Mouse (Mus musculus): ENCODE data around the gene Poc1a. TPM values are rescaled to one million over a fixed set of nuclear protein-coding genes. Genes with fewer than 3 reads are reported as not detected.

The Poc1a gene
- total RNA-seq, 2 experiments from 2014 or later = 1.4 to 2.1 TPM

DNA sequence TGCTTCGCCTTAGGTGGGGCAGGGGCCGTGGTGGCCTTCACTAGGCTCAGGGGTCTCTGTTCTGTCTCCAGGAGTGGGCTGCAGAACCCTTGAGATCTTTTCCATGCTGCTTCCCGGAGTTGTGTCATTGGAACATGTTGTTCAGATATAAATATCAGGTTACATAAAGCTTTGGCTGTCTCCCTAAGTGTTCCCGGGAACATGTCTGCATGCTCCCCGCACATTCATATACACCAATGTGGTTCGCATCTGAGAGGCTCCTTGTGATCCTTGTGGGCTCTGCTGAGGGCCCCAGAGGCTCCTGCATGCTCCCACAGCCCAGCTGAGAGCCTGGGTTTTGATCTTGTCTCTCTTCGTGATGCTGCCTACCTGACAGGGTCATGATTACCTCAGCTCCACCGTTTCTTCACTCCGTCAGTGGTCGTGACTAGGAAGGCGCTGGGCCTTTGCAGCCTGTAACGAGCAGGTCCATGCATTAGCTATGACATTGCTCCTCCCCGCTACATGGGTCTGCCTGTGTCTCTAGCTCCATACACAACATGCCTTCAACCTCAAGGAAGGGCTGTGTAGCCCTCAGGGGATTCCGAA, 12.8 kb downstream of the Poc1a start:
- DNase-seq = peak; percentile 12
- Histone ChIP-seq H3K27ac (no peak overlapping the region), H3K4me3 (no peak overlapping the region)
- intact Hi-C loops (cut with DNase I) = no loop called here
- no peak for TF ChIP-seq CTCF (IDR thresholded peaks at IDR 0.05)

DNA sequence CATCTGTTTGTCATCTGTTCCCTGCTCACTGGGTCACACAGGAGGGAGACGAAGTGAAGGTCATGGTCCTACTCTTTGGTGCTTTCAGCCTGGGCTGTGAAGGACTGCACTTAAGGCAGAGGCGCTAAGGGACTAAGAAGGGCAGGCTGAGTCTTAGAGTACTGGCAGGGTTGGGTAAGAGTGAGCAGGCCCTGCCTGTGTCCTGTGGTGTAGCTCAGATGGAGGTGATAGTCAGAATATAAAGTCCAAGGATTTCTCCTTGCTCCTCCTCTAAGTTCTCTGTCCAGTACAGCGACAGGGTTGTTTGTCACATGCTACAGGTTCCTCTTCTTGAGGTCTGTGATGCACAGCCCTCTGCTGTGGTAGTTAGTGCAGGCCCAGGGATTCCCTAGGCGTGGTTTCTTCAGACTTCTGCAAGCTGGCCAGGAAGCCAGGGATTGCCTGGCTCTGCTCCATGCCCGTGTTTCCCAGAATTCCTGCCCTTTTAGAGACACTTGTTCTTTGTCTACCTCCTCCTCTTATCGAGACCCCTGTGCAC, 15.8 kb downstream of the Poc1a start:
- H3K27ac ChIP-seq = no peak overlapping the region
- intact Hi-C loops (cut with DNase I) = no loop called here
- peak; percentile 16 for DNase-seq
- TF ChIP-seq CTCF (IDR thresholded peaks at IDR 0.05) = no peak
- no peak overlapping the region for H3K4me3 ChIP-seq

DNA sequence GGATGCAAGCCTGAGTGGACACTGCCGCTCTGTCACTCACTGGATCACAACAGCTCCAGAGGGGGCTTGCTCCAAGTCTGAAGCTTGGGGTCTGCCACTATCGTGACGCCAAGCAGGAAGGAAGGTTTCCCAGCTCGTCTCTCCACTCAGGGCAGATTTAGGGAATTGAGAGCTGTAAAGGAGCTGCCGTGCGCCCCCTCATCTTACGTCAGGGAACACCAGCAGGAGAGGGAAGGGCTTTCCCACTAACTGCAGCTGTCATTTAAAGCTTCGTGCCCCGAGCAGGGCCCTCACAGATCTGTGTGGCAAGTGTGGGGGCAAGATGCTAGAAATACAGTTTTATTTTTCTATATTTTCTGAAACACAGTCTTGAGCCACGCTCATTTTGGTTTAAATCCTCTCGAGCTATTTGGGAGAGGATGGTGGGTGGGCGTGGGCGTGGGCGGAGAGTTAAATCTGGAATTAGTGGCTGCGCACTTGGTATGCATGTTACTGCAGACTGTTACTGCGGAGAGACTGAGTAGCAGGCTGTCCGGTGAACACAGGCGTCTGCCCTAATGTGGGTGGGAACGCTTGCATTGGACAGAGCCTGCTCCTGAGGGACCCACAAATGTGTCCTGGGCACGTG, 19.4 kb downstream of the Poc1a start:
- H3K27ac ChIP-seq = no peak overlapping the region
- no peak overlapping the region for H3K4me3 ChIP-seq
- no peak for TF ChIP-seq CTCF (IDR thresholded peaks at IDR 0.05)
- intact Hi-C loops (cut with DNase I) = no loop called here
- peak; percentile 11 for DNase-seq

DNA sequence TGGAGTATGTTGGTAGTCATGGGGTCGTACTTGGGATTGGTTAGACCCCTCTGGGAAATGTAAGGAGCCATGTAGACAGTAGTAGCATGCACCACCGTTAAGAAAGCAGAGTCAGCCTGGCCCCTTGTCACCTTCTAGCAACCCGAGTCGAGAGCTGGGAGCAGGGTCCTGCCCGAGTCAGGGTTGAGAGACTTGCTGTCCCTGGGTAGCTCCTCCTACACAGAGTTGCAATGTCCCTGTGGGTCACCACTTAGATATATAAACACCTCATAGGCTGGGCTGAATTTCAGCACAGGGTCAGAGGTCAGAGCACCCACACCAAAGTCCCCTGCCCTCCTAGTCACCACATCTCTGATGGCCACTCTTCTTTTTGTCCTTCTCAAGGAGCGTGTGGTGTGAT, 20.1 kb downstream of the Poc1a start:
- intact Hi-C loops (cut with DNase I) = no loop called here
- Histone ChIP-seq H3K27ac (no peak overlapping the region), H3K4me3 (no peak overlapping the region)
- peak; percentile 6 for DNase-seq
- TF ChIP-seq CTCF (IDR thresholded peaks at IDR 0.05) = no peak

DNA sequence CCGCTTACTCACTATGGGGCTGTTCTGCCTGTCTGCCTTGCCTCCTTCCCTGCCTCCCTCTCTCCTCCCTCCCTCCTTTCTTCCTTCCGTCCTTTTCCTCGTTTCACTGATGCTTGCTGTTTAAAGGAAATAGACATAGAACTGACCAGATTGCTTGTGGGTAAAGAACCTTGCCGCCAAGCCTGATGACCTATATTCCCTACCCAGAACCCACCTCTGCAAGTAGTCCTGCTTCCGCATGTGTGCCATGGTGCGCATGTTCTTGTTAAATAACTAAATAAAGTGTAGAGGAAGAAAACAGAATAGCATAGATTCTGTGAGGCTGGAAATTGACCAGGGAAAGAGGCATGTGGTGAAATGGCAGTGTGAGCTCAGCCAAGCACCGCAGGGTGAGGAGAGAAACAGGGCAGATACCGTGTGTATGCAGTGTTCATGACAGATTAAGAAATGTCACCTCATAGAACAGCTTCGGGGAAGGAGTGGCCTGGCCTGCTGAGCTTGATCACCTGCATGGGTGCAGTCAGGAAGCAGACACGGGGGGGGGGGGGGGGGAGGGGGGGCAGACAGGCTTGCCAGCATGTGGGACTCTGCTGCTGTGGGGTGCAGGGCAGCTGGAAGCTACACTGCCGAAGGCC, 20.7 kb downstream of the Poc1a start:
- DNase-seq = peak; percentile 7
- intact Hi-C loops (cut with DNase I) = no loop called here
- no peak for TF ChIP-seq CTCF (IDR thresholded peaks at IDR 0.05)
- H3K27ac ChIP-seq = no peak overlapping the region
- no peak overlapping the region for H3K4me3 ChIP-seq

DNA sequence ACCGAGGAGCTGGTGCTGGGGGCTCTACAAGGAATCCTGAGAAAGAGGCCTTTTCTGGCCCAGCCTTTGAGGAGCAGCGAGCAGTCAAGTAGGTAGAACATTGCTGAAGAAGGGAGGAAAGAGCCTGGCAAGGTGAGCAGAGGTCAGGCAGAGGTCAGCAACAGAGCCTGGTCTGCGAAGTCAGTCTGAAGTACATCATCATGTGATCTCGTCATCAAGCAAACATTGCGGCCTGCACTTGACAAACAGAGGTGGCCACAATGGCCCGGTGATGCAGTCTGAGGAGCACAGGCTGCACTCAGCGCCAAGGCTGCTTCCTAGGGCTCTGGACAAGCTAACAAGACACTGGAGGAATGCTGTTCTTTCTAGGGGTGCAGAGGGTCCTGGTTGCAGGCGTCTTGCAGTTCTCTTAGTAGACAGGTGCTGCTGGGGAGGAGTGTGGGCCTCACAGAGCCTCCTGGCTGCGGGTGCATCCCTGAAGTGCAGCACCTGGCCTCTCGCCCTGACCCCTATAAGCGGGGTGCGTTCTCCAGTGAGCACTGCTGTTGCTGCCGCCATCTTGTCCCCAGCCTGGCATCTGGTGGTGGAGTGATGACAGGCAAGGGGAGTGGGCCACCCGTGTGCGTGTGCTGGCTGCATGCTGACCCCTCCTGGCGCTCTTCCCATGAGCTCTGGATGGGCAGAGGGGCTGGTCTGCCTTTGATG, 21.7 kb downstream of the Poc1a start:
- H3K4me3 ChIP-seq = no peak overlapping the region
- no peak for DNase-seq
- TF ChIP-seq CTCF (IDR thresholded peaks at IDR 0.05) = no peak
- no peak overlapping the region for H3K27ac ChIP-seq
- intact Hi-C loops (cut with DNase I) = no loop called here

DNA sequence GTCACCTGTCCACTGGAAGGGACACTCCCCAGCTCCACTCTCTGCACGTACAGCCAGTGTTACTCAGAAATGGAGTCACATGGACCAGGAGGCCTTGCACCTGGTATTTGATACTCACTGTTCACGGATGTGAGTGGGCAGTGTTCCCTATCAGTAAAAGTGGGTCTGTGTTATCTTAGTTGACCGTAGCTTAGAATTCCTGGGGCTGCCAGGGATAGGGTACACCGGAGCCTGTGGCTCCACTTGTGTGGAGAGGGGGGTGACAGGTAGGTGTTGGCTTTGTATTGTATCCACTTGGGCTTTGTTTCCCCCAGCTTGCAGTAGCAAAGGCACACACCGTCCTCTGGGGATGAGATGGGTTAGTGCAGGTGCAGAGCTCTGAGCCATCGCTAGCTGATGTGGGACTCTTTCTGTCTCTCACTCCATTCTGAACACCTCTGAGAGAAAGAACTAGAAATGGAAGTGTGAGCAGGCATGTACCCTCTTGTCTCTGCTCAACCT, 22.6 kb downstream of the Poc1a start:
- no peak for TF ChIP-seq CTCF (IDR thresholded peaks at IDR 0.05)
- intact Hi-C loops (cut with DNase I) = no loop called here
- Histone ChIP-seq H3K4me3 (no peak overlapping the region), H3K27ac (no peak overlapping the region)
- no peak for DNase-seq

DNA sequence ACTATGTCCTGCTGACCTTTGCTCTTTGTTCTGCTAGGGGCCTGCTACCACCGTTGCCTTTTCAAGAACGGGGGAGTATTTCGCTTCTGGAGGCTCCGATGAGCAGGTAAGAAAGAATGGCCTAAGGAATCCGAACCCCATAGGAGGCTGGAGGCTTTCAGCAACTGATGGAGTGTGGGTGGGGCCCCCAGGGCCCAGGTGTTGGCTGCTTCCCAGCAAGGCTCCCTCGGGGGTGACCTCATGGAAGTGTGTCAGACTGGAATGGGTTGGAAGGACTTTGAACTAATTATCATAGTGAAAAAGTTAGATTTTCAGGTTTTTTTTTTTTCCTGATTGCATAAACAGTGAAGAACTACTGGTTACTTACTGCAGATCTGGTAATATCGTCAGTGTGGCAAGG, 24.4 kb downstream of the Poc1a start:
- no peak overlapping the region for H3K27ac ChIP-seq

DNA sequence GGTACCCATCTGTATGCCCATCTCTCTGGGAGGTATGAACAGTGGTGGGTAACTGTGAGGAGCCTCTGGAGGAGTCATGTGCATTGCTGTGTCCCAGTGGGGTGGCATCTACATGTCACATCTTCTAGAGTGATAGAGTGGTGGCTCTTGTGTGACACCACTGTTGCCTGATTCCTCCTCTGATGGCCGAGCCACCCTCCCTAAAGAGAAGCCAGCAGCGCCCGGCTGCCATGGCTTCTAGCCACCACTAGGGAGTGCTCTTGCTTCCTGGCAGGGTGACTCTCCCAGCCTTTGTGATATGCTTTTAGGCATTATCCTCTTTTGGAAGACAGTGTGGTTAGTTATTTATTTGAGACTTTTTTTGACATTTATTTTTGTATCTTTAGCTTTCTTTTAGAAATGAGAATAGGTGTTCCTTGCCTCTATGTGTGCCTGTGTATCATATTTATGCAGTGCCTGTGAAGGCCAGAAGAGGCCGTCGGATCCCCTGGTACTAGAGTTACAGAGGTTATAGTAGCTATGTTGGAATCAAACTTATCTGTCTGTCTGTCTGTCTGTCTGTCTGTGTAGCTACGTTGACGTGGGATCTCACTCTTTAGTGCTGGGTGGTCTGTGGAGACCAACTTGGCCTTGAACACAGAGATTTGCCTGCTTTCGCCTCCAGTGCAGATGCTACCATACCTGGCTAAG, 25.9 kb downstream of the Poc1a start:
- TF ChIP-seq CTCF (IDR thresholded peaks at IDR 0.05) = no peak; the same call in none of the 2 replicates
- peak; percentile 83 for DNase-seq
- H3K4me3 ChIP-seq = no peak overlapping the region
- intact Hi-C loops (cut with DNase I) = loop anchor here (1.0 to 5.0 kb wide), 3 partner anchors 40 to 170 kb away; partner anchors contain the start of genes Parp3 and Rrp9
- H3K27ac ChIP-seq = peak overlapping the region; percentile 12; the same call in 1 of the 2 replicates

More for the DNA sequence above, 24.4 kb downstream of the Poc1a start:
- no peak for DNase-seq
- TF ChIP-seq CTCF (IDR thresholded peaks at IDR 0.05) = no peak
- intact Hi-C loops (cut with DNase I) = loop anchor here (5.0 kb wide), 2 partner anchors 42 to 172 kb away; partner anchors contain the start of genes Parp3 and Rrp9
- H3K4me3 ChIP-seq = no peak overlapping the region

DNA sequence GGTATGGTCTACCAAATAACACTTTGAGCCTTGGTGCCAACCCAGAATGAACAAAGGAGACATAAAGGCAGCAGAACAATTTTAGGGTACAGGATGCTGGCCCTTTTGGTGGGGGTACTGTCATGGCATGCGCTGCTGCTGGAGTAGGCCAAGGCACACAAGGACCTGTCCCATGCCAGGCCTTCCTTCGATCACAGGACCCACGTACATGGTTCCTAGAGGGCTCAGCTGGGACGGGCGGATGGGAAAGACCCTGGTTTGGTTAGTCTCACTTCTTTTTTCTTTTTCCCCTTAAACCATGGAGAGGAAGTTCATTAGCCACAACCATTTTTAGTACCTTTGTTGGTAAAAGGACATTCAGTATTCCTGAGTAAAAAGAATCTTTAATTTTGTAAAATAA, 27.3 kb downstream of the Poc1a start:
- intact Hi-C loops (cut with DNase I) = loop anchor here (5.0 kb wide), 2 partner anchors 39 to 169 kb away; partner anchors contain the start of genes Parp3 and Rrp9
- no peak for DNase-seq
- TF ChIP-seq CTCF (IDR thresholded peaks at IDR 0.05) = no peak
- H3K27ac ChIP-seq = peak overlapping the region; percentile 78; the same call in 1 of the 2 replicates
- H3K4me3 ChIP-seq = no peak overlapping the region

DNA sequence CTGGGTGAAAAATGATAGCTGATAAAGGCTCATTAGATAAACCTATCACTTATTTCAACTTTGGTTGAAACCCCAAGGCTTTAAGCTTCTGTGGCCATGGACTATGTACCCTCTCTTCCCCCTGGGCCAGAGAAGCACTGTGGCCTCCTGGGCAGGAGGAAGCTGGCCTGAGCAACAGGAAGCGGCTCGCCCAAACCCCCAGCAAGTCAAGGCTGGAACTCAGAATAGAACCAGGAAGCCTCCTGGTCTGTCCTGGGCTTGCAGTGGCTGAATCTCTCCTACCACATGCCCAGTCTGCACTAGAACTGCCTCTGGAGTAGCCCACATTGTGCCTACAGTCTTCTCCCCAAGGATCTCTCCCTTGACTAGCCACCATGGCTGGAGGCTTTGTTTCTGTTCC, 27.7 kb downstream of the Poc1a start:
- DNase-seq = no peak
- intact Hi-C loops (cut with DNase I) = loop anchor here (5.0 kb wide), 2 partner anchors 39 to 169 kb away; partner anchors contain the start of genes Parp3 and Rrp9
- 0 out of 2 replicates have a peak overlapping the region, but pooled peaks have one; percentile 9 for H3K4me3 ChIP-seq
- H3K27ac ChIP-seq = peak overlapping the region; percentile 78
- no peak for TF ChIP-seq CTCF (IDR thresholded peaks at IDR 0.05)

Data from gastrocnemius, adult 2 months (tissue).